Mouse (Mus musculus): ENCODE data around the gene Pphln1. TPM values are rescaled to one million over a fixed set of nuclear protein-coding genes. Genes with fewer than 3 reads are reported as not detected.
A peak's percentile ranks its signal among the peaks of the same experiment; 100 is the strongest.

The Pphln1 gene
- polyA plus RNA-seq, 1 experiment from 2014 or later: 50.4 TPM

GRCm38 (mm10) chr15:93529831-93530702 is 131.9 kb downstream of the Pphln1 start:
- Histone ChIP-seq H3K4me3 (no peak overlapping the region), H3K36me3 (no peaks in the 10 kb centered on the region), H3K27me3 (no peaks in the 10 kb centered on the region), H3K9ac (no peak overlapping the region), H3K9me3 (no peaks in the 10 kb centered on the region), H3K27ac (peak overlapping the region; percentile 23; the same call in 1 of the 2 replicates), H3K4me1 (peaks cover 34% of the 10 kb centered on the region), H3K4me2 (no peak overlapping the region)
- WGBS: 16% methylated on average over 12 of the region's 12 CpGs
- no peak for ATAC-seq (ENCODE audit: borderline replicate concordance, extremely low read depth, low FRiP score, low TSS enrichment)

GRCm38 (mm10) chr15:93530703-93531032 is 132.5 kb downstream of the Pphln1 start:
- H3K9ac ChIP-seq: no peak overlapping the region
- no peaks in the 10 kb centered on the region for H3K27me3 ChIP-seq
- no peak overlapping the region for H3K4me2 ChIP-seq
- ATAC-seq (ENCODE audit: borderline replicate concordance, extremely low read depth, low FRiP score, low TSS enrichment): no peak
- 50% methylated on average over 3 of the region's 3 CpGs for WGBS
- peak overlapping the region; percentile 23; the same call in 1 of the 2 replicates for H3K27ac ChIP-seq
- no peaks in the 10 kb centered on the region for H3K9me3 ChIP-seq
- peaks cover 31% of the 10 kb centered on the region for H3K4me1 ChIP-seq
- H3K4me3 ChIP-seq: no peak overlapping the region
- no peaks in the 10 kb centered on the region for H3K36me3 ChIP-seq

- no peak overlapping the region for H3K9ac ChIP-seq
- peaks cover 19% of the 10 kb centered on the region for H3K4me1 ChIP-seq
- no peak overlapping the region for H3K27ac ChIP-seq
- 80% methylated on average over 4 of the region's 4 CpGs for WGBS
- H3K27me3 ChIP-seq: no peaks in the 10 kb centered on the region
- ATAC-seq (ENCODE audit: borderline replicate concordance, extremely low read depth, low FRiP score, low TSS enrichment): no peak
- no peak overlapping the region for H3K4me3 ChIP-seq
- no peaks in the 10 kb centered on the region for H3K36me3 ChIP-seq
- H3K4me2 ChIP-seq: no peak overlapping the region
- no peaks in the 10 kb centered on the region for H3K9me3 ChIP-seq
Measured at GRCm38 (mm10) chr15:93536191-93536590, 138.0 kb downstream of the Pphln1 start.

- 68% methylated on average over 7 of the region's 7 CpGs for WGBS
- H3K4me3 ChIP-seq: no peak overlapping the region
- H3K9me3 ChIP-seq: no peaks in the 10 kb centered on the region
- H3K27me3 ChIP-seq: no peaks in the 10 kb centered on the region
- H3K4me2 ChIP-seq: no peak overlapping the region
- H3K36me3 ChIP-seq: no peaks in the 10 kb centered on the region
- H3K27ac ChIP-seq: no peak overlapping the region
- no peak for ATAC-seq (ENCODE audit: borderline replicate concordance, extremely low read depth, low FRiP score, low TSS enrichment)
- H3K9ac ChIP-seq: no peak overlapping the region
- H3K4me1 ChIP-seq: peaks cover 13% of the 10 kb centered on the region
Measured at GRCm38 (mm10) chr15:93537745-93538144, 139.6 kb downstream of the Pphln1 start.

GRCm38 (mm10) chr15:93538551-93539205 is 140.5 kb downstream of the Pphln1 start:
- Histone ChIP-seq H3K27me3 (no peaks in the 10 kb centered on the region), H3K27ac (no peak overlapping the region), H3K36me3 (no peaks in the 10 kb centered on the region), H3K4me3 (no peak overlapping the region), H3K4me2 (no peak overlapping the region), H3K4me1 (peaks cover 13% of the 10 kb centered on the region), H3K9me3 (no peaks in the 10 kb centered on the region), H3K9ac (no peak overlapping the region)
- WGBS: 85% methylated on average over 21 of the region's 21 CpGs
- no peak for ATAC-seq (ENCODE audit: borderline replicate concordance, extremely low read depth, low FRiP score, low TSS enrichment)

GRCm38 (mm10) chr15:93539415-93539814 is 141.3 kb downstream of the Pphln1 start:
- H3K4me1 ChIP-seq: peaks cover 11% of the 10 kb centered on the region

More at GRCm38 (mm10) chr15:93539415-93539814, 141.3 kb downstream of the Pphln1 start:
- Histone ChIP-seq H3K36me3 (no peaks in the 10 kb centered on the region), H3K27ac (no peak overlapping the region), H3K4me2 (no peak overlapping the region), H3K9ac (no peak overlapping the region), H3K4me3 (no peak overlapping the region), H3K27me3 (no peaks in the 10 kb centered on the region), H3K9me3 (no peaks in the 10 kb centered on the region)
- WGBS: 63% methylated on average over 3 of the region's 3 CpGs
- no peak for ATAC-seq (ENCODE audit: borderline replicate concordance, extremely low read depth, low FRiP score, low TSS enrichment)

Other genes with a start within 250 kb of the Pphln1 start
- gene Gxylt1, start 123.2 kb upstream of the Pphln1 start, polyA plus RNA-seq (2015; fragmentation: Nextera tagmentation; extraction: Ambion mirVana): 13.6 and 14.4 TPM in 2 replicates
- gene Yaf2, start 61.4 kb upstream of the Pphln1 start, polyA plus RNA-seq (2015; fragmentation: Nextera tagmentation; extraction: Ambion mirVana): 88.7 and 89.9 TPM in 2 replicates
- 117 and 121 TPM in 2 replicates for gene Zcrb1, start within 50 bp of the Pphln1 start, polyA plus RNA-seq (2015; fragmentation: Nextera tagmentation; extraction: Ambion mirVana)
- 22.2 and 23.6 TPM in 2 replicates for gene Prickle1, start 197.5 kb downstream of the Pphln1 start, polyA plus RNA-seq (2015; fragmentation: Nextera tagmentation; extraction: Ambion mirVana)

Data from lung, embryonic 15.5 days (tissue).